Mouse (Mus musculus): Measurements from ENCODE around the gene Dlg2. TPM values are rescaled to one million over a fixed set of nuclear protein-coding genes. Genes with fewer than 3 reads are reported as not detected.
A peak's percentile ranks its signal among the peaks of the same experiment; 100 is the strongest.

Dlg2 gene
- polyA plus RNA-seq, 1 experiment from 2014 or later, result 38.4 TPM

GRCm38 (mm10) chr7:91345073-91345472 is 868.6 kb downstream of the Dlg2 start:
- H3K27ac ChIP-seq (ENCODE audit: low read length), result no peak overlapping the region
- H3K4me1 ChIP-seq (replicated peaks; ENCODE audit: control insufficient read depth, insufficient read depth, low read length), result no peaks in the 10 kb centered on the region
- H3K4me2 ChIP-seq (ENCODE audit: low read length), result no peak overlapping the region
- H3K27me3 ChIP-seq (replicated peaks; ENCODE audit: control insufficient read depth, insufficient read depth, low read length), result no peaks in the 10 kb centered on the region
- no peak overlapping the region for H3K9ac ChIP-seq (replicated peaks; ENCODE audit: low read depth, low read length)
- no peak overlapping the region for H3K4me3 ChIP-seq (replicated peaks; ENCODE audit: low read length)
- no peak for ATAC-seq
- no peaks in the 10 kb centered on the region for H3K36me3 ChIP-seq (ENCODE audit: control insufficient read depth, insufficient read depth)
- H3K9me3 ChIP-seq (ENCODE audit: control insufficient read depth, low read length), result no peaks in the 10 kb centered on the region

- no peak for ATAC-seq
- WGBS, result 74% methylated on average over 10 of the region's 10 CpGs
- no peaks in the 10 kb centered on the region for H3K9me3 ChIP-seq (ENCODE audit: control insufficient read depth, low read length)
- no peaks in the 10 kb centered on the region for H3K36me3 ChIP-seq (ENCODE audit: control insufficient read depth, insufficient read depth)
- no peak overlapping the region for H3K4me2 ChIP-seq (ENCODE audit: low read length)
- H3K4me3 ChIP-seq (replicated peaks; ENCODE audit: low read length), result no peak overlapping the region
- H3K4me1 ChIP-seq (replicated peaks; ENCODE audit: control insufficient read depth, insufficient read depth, low read length), result no peaks in the 10 kb centered on the region
- H3K27ac ChIP-seq (ENCODE audit: low read length), result no peak overlapping the region
- H3K27me3 ChIP-seq (replicated peaks; ENCODE audit: control insufficient read depth, insufficient read depth, low read length), result no peaks in the 10 kb centered on the region
- no peak overlapping the region for H3K9ac ChIP-seq (replicated peaks; ENCODE audit: low read depth, low read length)
Observed at GRCm38 (mm10) chr7:91369821-91370321, 893.4 kb downstream of the Dlg2 start.

GRCm38 (mm10) chr7:91382281-91382680 is 905.8 kb downstream of the Dlg2 start:
- Histone ChIP-seq H3K36me3 (ENCODE audit: control insufficient read depth, insufficient read depth) (no peaks in the 10 kb centered on the region), H3K9me3 (ENCODE audit: control insufficient read depth, low read length) (no peaks in the 10 kb centered on the region), H3K27ac (ENCODE audit: low read length) (no peak overlapping the region), H3K4me2 (ENCODE audit: low read length) (no peak overlapping the region), H3K4me3 (replicated peaks; ENCODE audit: low read length) (no peak overlapping the region), H3K27me3 (replicated peaks; ENCODE audit: control insufficient read depth, insufficient read depth, low read length) (no peaks in the 10 kb centered on the region), H3K4me1 (replicated peaks; ENCODE audit: control insufficient read depth, insufficient read depth, low read length) (no peaks in the 10 kb centered on the region), H3K9ac (replicated peaks; ENCODE audit: low read depth, low read length) (no peak overlapping the region)
- WGBS, result 86% methylated on average over 3 of the region's 3 CpGs
- no peak for ATAC-seq

GRCm38 (mm10) chr7:91383873-91384272 is 907.4 kb downstream of the Dlg2 start:
- Histone ChIP-seq H3K4me1 (replicated peaks; ENCODE audit: control insufficient read depth, insufficient read depth, low read length) (no peaks in the 10 kb centered on the region), H3K4me3 (replicated peaks; ENCODE audit: low read length) (no peak overlapping the region), H3K9ac (replicated peaks; ENCODE audit: low read depth, low read length) (no peak overlapping the region), H3K36me3 (ENCODE audit: control insufficient read depth, insufficient read depth) (no peaks in the 10 kb centered on the region), H3K27ac (ENCODE audit: low read length) (no peak overlapping the region), H3K4me2 (ENCODE audit: low read length) (no peak overlapping the region), H3K27me3 (replicated peaks; ENCODE audit: control insufficient read depth, insufficient read depth, low read length) (no peaks in the 10 kb centered on the region), H3K9me3 (ENCODE audit: control insufficient read depth, low read length) (no peaks in the 10 kb centered on the region)
- ATAC-seq, result peak; percentile 80; the same call in 1 of the 2 replicates
- 50% methylated on average over 1 of the region's 1 CpGs for WGBS

GRCm38 (mm10) chr7:91389272-91389671 is 912.8 kb downstream of the Dlg2 start:
- H3K27ac ChIP-seq (ENCODE audit: low read length), result no peak overlapping the region
- no peak for ATAC-seq
- 92% methylated on average over 5 of the region's 5 CpGs for WGBS
- H3K4me3 ChIP-seq (replicated peaks; ENCODE audit: low read length), result no peak overlapping the region
- H3K4me2 ChIP-seq (ENCODE audit: low read length), result no peak overlapping the region
- no peaks in the 10 kb centered on the region for H3K4me1 ChIP-seq (replicated peaks; ENCODE audit: control insufficient read depth, insufficient read depth, low read length)
- no peaks in the 10 kb centered on the region for H3K36me3 ChIP-seq (ENCODE audit: control insufficient read depth, insufficient read depth)
- H3K27me3 ChIP-seq (replicated peaks; ENCODE audit: control insufficient read depth, insufficient read depth, low read length), result no peaks in the 10 kb centered on the region
- H3K9me3 ChIP-seq (ENCODE audit: control insufficient read depth, low read length), result no peaks in the 10 kb centered on the region
- no peak overlapping the region for H3K9ac ChIP-seq (replicated peaks; ENCODE audit: low read depth, low read length)

GRCm38 (mm10) chr7:91397827-91398226 is 921.4 kb downstream of the Dlg2 start:
- Histone ChIP-seq H3K9me3 (ENCODE audit: control insufficient read depth, low read length) (no peaks in the 10 kb centered on the region), H3K27me3 (replicated peaks; ENCODE audit: control insufficient read depth, insufficient read depth, low read length) (no peaks in the 10 kb centered on the region), H3K36me3 (ENCODE audit: control insufficient read depth, insufficient read depth) (no peaks in the 10 kb centered on the region), H3K27ac (ENCODE audit: low read length) (no peak overlapping the region), H3K4me2 (ENCODE audit: low read length) (no peak overlapping the region), H3K4me3 (replicated peaks; ENCODE audit: low read length) (no peak overlapping the region), H3K9ac (replicated peaks; ENCODE audit: low read depth, low read length) (no peak overlapping the region), H3K4me1 (replicated peaks; ENCODE audit: control insufficient read depth, insufficient read depth, low read length) (no peaks in the 10 kb centered on the region)
- ATAC-seq, result no peak
- 10% methylated on average over 3 of the region's 3 CpGs for WGBS

GRCm38 (mm10) chr7:91412109-91412508 is 935.6 kb downstream of the Dlg2 start:
- no peak overlapping the region for H3K27ac ChIP-seq (ENCODE audit: low read length)
- no peak for ATAC-seq
- 76% methylated on average over 5 of the region's 5 CpGs for WGBS

GRCm38 (mm10) chr7:91414150-91414549 is 937.7 kb downstream of the Dlg2 start:
- Histone ChIP-seq H3K4me1 (replicated peaks; ENCODE audit: control insufficient read depth, insufficient read depth, low read length) (no peaks in the 10 kb centered on the region), H3K9me3 (ENCODE audit: control insufficient read depth, low read length) (no peaks in the 10 kb centered on the region), H3K27me3 (replicated peaks; ENCODE audit: control insufficient read depth, insufficient read depth, low read length) (no peaks in the 10 kb centered on the region), H3K4me2 (ENCODE audit: low read length) (no peak overlapping the region), H3K9ac (replicated peaks; ENCODE audit: low read depth, low read length) (no peak overlapping the region), H3K4me3 (replicated peaks; ENCODE audit: low read length) (no peak overlapping the region), H3K36me3 (ENCODE audit: control insufficient read depth, insufficient read depth) (no peaks in the 10 kb centered on the region), H3K27ac (ENCODE audit: low read length) (no peak overlapping the region)
- 85% methylated on average over 2 of the region's 2 CpGs for WGBS
- no peak for ATAC-seq

More at GRCm38 (mm10) chr7:91412109-91412508, 935.6 kb downstream of the Dlg2 start:
- Histone ChIP-seq H3K4me1 (replicated peaks; ENCODE audit: control insufficient read depth, insufficient read depth, low read length) (no peaks in the 10 kb centered on the region), H3K27me3 (replicated peaks; ENCODE audit: control insufficient read depth, insufficient read depth, low read length) (no peaks in the 10 kb centered on the region), H3K4me2 (ENCODE audit: low read length) (no peak overlapping the region), H3K36me3 (ENCODE audit: control insufficient read depth, insufficient read depth) (no peaks in the 10 kb centered on the region), H3K9me3 (ENCODE audit: control insufficient read depth, low read length) (no peaks in the 10 kb centered on the region), H3K4me3 (replicated peaks; ENCODE audit: low read length) (no peak overlapping the region), H3K9ac (replicated peaks; ENCODE audit: low read depth, low read length) (no peak overlapping the region)

- no peaks in the 10 kb centered on the region for H3K4me1 ChIP-seq (replicated peaks; ENCODE audit: control insufficient read depth, insufficient read depth, low read length)
- WGBS, result 77% methylated on average over 2 of the region's 2 CpGs
- no peaks in the 10 kb centered on the region for H3K9me3 ChIP-seq (ENCODE audit: control insufficient read depth, low read length)
- H3K4me3 ChIP-seq (replicated peaks; ENCODE audit: low read length), result no peak overlapping the region
- H3K27ac ChIP-seq (ENCODE audit: low read length), result no peak overlapping the region
- H3K9ac ChIP-seq (replicated peaks; ENCODE audit: low read depth, low read length), result no peak overlapping the region
- no peak for ATAC-seq
- no peaks in the 10 kb centered on the region for H3K36me3 ChIP-seq (ENCODE audit: control insufficient read depth, insufficient read depth)
- no peak overlapping the region for H3K4me2 ChIP-seq (ENCODE audit: low read length)
- no peaks in the 10 kb centered on the region for H3K27me3 ChIP-seq (replicated peaks; ENCODE audit: control insufficient read depth, insufficient read depth, low read length)
Observed at GRCm38 (mm10) chr7:91414749-91415148, 938.3 kb downstream of the Dlg2 start.

GRCm38 (mm10) chr7:91420215-91420614 is 943.7 kb downstream of the Dlg2 start:
- Histone ChIP-seq H3K4me1 (replicated peaks; ENCODE audit: control insufficient read depth, insufficient read depth, low read length) (no peaks in the 10 kb centered on the region), H3K4me2 (ENCODE audit: low read length) (no peak overlapping the region), H3K27ac (ENCODE audit: low read length) (no peak overlapping the region), H3K9ac (replicated peaks; ENCODE audit: low read depth, low read length) (no peak overlapping the region), H3K4me3 (replicated peaks; ENCODE audit: low read length) (no peak overlapping the region), H3K36me3 (ENCODE audit: control insufficient read depth, insufficient read depth) (no peaks in the 10 kb centered on the region), H3K27me3 (replicated peaks; ENCODE audit: control insufficient read depth, insufficient read depth, low read length) (no peaks in the 10 kb centered on the region), H3K9me3 (ENCODE audit: control insufficient read depth, low read length) (no peaks in the 10 kb centered on the region)
- ATAC-seq, result no peak
- 78% methylated on average over 4 of the region's 4 CpGs for WGBS
